Mouse (Mus musculus) CD4-positive, CD25-positive, alpha-beta regulatory T cell, adult 9 weeks (primary cell): ENCODE data around the gene Mylpf. TPM values are rescaled to one million over a fixed set of nuclear protein-coding genes. Genes with fewer than 3 reads are reported as not detected.

Experiments
- polyA plus RNA-seq: library from polyadenylated mRNA; unstranded; fragments of 100-300 nt; shearing (Covaris generic); gene quantifications from one replicate; pipeline ENCODE4 v1.2.1, GENCODE M21; 2017

Mylpf gene
- polyA plus RNA-seq, result 22.7 TPM

DNA sequence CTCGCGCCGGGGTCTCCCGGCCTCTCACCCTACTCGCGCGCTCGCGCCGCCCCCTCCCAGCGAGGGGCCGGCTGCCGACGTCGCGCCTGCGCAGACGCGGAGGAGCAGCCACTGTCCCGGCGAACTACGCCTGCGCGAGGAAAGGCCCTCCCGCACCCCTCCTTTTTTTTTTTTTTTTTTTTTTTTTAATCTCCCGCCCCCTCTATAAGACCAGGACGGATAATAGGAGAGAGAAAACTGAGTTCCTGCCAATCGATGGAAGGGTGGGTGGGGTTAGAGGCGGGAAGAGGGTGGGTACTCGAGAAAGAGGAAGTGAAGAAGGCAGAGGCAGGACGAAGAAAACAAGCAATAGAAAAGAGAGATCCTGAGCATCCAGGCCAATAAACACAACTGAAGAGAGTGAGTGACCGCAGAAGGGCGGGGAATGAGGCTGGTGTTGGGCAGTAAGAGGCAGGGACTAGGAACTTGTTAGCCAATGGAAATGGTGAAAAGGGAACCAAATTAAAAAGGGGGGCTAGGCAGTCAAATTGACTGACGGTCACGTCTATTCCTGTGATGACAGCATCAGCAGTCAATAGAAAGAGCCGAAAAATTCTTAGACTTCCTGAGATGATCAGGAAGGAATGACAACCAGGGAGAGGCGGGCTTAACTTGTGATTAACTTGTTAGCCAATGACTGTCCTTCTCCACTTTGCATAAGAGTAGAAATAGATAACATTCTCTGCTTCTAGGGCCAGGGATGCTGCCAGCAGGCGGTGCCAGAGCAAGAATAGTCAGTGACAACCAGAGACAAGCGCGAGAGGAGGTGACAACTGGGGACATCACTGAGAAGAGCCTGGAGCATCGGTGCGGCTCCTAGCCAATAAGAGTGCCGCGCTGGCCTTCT lies at the start of gene Mylpf:
Gene Mylpf, plus strand, starts transcription at position 338 of the 886 bp plus-strand sequence.

DNA sequence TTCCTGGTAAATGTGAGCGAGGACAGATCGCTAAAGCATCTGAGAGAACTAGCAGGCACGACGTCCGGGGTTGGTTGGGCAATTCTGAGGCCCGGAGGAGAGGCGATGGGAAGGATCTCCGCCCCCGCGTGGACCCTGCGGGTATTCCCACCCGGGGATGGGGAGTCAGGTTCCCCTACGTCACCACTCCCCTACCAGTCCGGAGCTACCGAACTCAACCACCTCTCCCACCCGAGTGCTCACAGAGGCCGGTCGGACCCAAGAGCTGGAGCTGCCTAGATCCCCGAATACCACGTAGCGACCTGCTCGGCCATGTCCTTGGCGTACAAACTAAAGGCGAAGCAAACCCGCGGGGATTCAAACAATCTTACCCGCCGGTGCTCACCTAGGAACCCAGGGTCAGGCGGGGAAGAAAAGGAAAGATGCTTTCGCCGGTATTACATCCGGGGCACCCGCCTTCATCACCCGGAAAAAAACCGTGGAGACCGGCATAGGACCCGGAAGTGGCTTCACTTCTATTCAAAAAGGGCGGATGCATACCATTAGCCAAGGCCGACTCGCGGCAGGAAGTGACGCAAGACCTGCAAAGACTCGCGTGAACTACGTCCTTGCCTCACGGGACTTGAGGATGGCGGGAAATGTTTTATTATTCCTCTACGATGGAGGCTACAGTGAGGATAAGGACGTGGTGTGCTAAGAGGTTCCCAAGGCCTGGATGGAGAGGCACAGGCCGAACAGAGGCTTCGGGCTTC lies 13.0 kb upstream of the Mylpf start, which contains the start of gene Cd2bp2:
Gene Cd2bp2, minus strand, starts transcription at position 507 of the 752 bp plus-strand sequence.

DNA sequence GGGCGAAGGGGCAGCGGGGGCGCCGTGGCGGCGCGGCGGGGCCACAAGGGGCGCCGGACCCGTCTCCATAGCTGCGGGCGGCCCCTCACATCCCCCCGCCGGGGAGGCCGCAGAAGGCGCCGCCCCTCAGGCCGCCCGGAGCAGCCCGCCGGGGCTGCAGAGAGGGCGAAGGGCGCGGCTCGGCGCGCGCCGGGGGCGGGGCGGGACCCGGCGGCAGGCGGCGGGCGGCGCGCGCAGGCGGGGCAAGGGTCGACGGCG lies 466 bp upstream of the Mylpf start, which contains the start of gene Tbc1d10b:
Gene Tbc1d10b, minus strand, starts transcription at position 174 of the 258 bp plus-strand sequence.

DNA sequence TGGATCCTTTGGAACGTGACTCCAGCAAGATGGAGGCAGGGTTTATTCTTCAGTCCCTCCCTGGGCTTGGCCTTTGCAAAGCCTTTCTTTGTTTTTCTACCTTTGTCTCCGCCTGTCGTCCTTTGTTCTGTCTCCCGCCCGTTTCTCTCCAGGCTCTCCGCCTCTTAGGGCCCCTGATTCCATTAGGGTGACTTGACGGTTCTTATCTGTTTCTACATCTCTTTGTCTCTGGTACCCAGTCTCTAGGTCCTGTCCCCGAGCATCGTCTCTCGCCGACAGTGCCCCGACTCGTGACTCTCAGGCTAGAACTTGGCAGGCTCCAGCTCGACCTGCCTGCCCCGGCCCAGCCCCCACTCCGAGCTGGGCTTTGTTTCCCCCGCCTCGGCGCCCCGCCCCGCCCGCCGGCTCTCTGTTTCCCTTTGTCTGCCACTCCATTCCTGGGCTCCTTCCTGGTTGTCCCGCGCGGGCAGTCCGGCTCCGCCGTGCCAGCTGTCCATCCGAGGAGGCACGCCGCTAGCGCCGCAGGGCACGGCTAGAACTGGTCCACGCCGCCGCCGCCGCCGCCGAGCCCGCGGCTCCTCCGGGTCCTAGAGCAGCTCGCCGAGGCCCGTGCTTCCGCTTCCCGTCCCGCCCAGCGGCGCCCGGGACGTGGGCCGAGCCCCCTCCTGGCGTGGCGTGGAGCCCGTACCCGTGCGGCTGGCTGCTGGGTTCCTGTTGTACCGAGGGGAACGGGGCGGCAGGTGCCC lies 24.1 kb downstream of the Mylpf start, which contains the start of the genes Zfp553 and Sept1:
Gene Zfp553, plus strand, starts transcription at position 440 of the 746 bp plus-strand sequence.
Gene Sept1, minus strand, starts transcription at position 509 of the 746 bp plus-strand sequence.

DNA sequence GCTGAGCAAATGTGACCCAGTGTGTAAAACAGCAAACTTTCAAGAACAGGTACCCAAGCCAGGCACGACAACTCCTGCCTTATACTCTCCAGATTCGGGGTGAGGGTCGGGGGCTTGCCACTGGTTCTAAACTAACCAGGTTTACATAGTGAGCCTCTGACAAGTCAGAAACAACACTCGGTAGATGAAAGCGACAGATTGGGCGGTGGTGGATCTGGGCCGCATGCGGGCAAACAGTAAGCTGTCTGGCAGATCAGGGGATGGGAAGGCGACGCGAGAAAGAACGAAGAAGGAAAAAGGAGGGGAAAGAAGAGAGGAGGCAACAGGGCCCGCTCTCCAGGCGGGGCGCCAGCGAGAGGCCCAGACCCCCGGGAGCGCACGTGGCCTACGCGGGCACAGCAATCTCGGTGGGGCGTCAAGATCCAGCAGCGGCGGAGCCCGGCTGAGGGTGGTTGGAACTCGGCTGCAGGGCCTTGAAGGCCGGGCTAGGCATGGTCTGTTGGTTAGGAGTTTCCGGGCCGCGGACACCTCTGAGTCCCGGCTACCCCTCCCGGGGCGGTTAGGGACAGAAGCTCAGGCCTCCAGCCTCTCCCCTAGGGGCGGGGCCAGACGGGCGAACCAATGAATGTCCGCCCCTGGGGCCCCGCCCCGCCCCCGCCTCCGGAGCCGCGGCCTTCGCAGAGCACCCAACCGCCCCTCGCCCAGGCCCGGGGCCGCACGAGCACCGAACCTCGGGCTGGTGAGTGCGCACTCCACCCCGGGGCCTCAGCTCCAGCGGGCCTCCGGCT lies 35.4 kb downstream of the Mylpf start, which contains the start of gene Zfp771:
Gene Zfp771, plus strand, starts transcription at position 405 of the 788 bp plus-strand sequence.

DNA sequence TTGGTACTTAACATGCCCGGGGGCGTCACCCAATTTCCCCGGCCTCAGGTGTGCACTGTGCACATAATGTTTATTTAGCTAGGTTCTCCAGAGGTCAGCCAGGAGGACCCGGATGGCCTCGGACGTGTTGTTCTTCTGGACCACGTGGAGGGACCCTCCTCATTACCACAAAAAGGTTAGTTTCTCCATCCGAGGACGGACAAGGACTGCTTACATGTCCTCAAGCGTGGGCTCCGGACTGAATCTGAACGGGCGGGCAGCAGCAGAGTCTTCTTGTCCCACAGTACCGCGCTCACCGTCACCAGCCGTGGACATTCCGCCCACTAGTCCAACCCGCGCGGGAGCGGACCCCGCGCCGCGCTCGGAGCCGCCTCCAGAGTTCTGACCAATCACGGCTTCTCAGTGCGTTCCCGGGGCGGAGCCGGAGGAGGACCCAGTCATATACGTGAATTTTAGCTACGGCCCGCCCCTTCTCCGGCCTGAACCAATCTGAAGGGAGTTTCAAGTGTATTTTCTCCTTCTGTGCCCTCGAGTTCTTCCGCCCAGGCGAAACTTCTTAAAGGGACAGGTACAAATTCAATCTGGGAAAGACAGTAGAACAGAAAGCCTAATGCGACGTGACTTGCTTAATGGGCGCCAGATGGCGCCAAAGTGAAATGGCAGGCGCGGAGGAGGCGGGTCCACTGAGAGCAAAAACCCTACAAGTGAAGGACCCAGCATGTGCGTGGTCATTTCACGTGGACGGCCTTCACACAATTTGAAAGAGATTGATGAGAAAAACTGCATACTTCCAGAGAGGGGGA lies 51.8 kb downstream of the Mylpf start, which contains the start of gene Dctpp1:
Gene Dctpp1, minus strand, starts transcription at position 401 of the 803 bp plus-strand sequence.

Other genes with a start within 250 kb of the Mylpf start
- gene Cdipt, start 233.0 kb upstream of the Mylpf start, polyA plus RNA-seq, result 326 TPM
- 2.2 TPM for gene Cdiptos, start 232.8 kb upstream of the Mylpf start, polyA plus RNA-seq
- 51.3 TPM for gene Mvp, start 194.3 kb upstream of the Mylpf start, polyA plus RNA-seq
- 2.1 TPM for gene Pagr1b, start 192.4 kb upstream of the Mylpf start, polyA plus RNA-seq
- gene Pagr1a, start 191.5 kb upstream of the Mylpf start, polyA plus RNA-seq, result 148 TPM
- 28.1 TPM for gene Gm42742, start 187.8 kb upstream of the Mylpf start, polyA plus RNA-seq
- 17.3 TPM for gene Prrt2, start 187.7 kb upstream of the Mylpf start, polyA plus RNA-seq
- 19.6 TPM for gene Maz, start 181.9 kb upstream of the Mylpf start, polyA plus RNA-seq
- 11.8 TPM for gene Kif22, start 166.4 kb upstream of the Mylpf start, polyA plus RNA-seq
- not detected for gene Zg16, start 121.6 kb upstream of the Mylpf start, polyA plus RNA-seq
- gene AI467606, start 117.5 kb upstream of the Mylpf start, polyA plus RNA-seq, result 452 TPM
- 23.9 TPM for gene Qprt, start 86.7 kb upstream of the Mylpf start, polyA plus RNA-seq
- 84.5 TPM for gene Spn, start 71.1 kb upstream of the Mylpf start, polyA plus RNA-seq
- 81.8 TPM for gene Cd2bp2, start 12.8 kb upstream of the Mylpf start, polyA plus RNA-seq
- 12.7 TPM for gene Tbc1d10b, start 422 bp upstream of the Mylpf start, polyA plus RNA-seq
- gene Zfp553, start 24.2 kb downstream of the Mylpf start, polyA plus RNA-seq, result 16.5 TPM
- gene Sept1, start 24.2 kb downstream of the Mylpf start, polyA plus RNA-seq, result 607 TPM
- gene Zfp771, start 35.4 kb downstream of the Mylpf start, polyA plus RNA-seq, result 0.60 TPM
- gene Dctpp1, start 51.8 kb downstream of the Mylpf start, polyA plus RNA-seq, result 51.4 TPM
- 12.5 TPM for gene Sephs2, start 65.2 kb downstream of the Mylpf start, polyA plus RNA-seq
- gene Itgal, start 87.4 kb downstream of the Mylpf start, polyA plus RNA-seq, result 375 TPM
- gene Zfp768, start 136.7 kb downstream of the Mylpf start, polyA plus RNA-seq, result 0.35 TPM
- gene Zfp747, start 167.2 kb downstream of the Mylpf start, polyA plus RNA-seq, result 24.7 TPM
- 9.9 TPM for gene 9130019O22Rik, start 178.3 kb downstream of the Mylpf start, polyA plus RNA-seq
- gene E430018J23Rik, start 184.7 kb downstream of the Mylpf start, polyA plus RNA-seq, result 6.4 TPM
- gene Zfp764, start 197.9 kb downstream of the Mylpf start, polyA plus RNA-seq, result 17.3 TPM
- 48.9 TPM for gene Zfp688, start 213.2 kb downstream of the Mylpf start, polyA plus RNA-seq
- 11.8 TPM for gene Zfp689, start 240.3 kb downstream of the Mylpf start, polyA plus RNA-seq